Mouse (Mus musculus) limb, embryonic 11.5 days (tissue): Measurements from ENCODE around the gene Gpank1. TPM values are rescaled to one million over a fixed set of nuclear protein-coding genes. Genes with fewer than 3 reads are reported as not detected.
"Not testable (repeated sequence)": the region's sequence is repeated elsewhere in the genome, so short reads cannot be mapped to it uniquely, and the experiment has no call there.

ENCODE experiments used
- ATAC-seq: fragments of 200-750 bp; cut with Nextera tagmentation; 2 replicates; pipeline ENCODE4 v1.8.0; 2017; ENCODE audit warnings: low read depth; ENCODE audit not compliant: insufficient number of reproducible peaks, low FRiP score, low TSS enrichment
- DNase-seq: peaks from one replicate; pipeline ENCODE4 v3.0.0-alpha.2; 2015; ENCODE audit warnings: low spot score
- H3K27ac ChIP-seq: fragments of 300-500 bp; sonication (generic); replicated peaks from 2 replicates; pipeline ENCODE4 v1.5.1; 2014; ENCODE audit warnings: low read depth, mild to moderate bottlenecking, low read length
- H3K27me3 ChIP-seq: fragments of 300-500 bp; sonication (generic); 2 replicates; pipeline ENCODE4 v1.6.1; 2014; ENCODE audit warnings: mild to moderate bottlenecking, low read length, mixed read lengths; ENCODE audit not compliant: control insufficient read depth, insufficient read depth
- H3K36me3 ChIP-seq: fragments of 300-500 bp; sonication (generic); 2 replicates; pipeline ENCODE4 v1.6.1; 2014; ENCODE audit warnings: mild to moderate bottlenecking, low read length, moderate library complexity, mixed read lengths; ENCODE audit not compliant: control insufficient read depth, insufficient read depth
- H3K4me1 ChIP-seq: fragments of 300-500 bp; sonication (generic); 2 replicates; pipeline ENCODE4 v1.6.1; 2014; ENCODE audit warnings: low read length, mixed read lengths; ENCODE audit not compliant: control insufficient read depth, insufficient read depth
- H3K4me2 ChIP-seq: fragments of 300-500 bp; sonication (generic); 2 replicates; pipeline ENCODE4 v1.6.1; 2014; ENCODE audit warnings: low read depth, mild to moderate bottlenecking, moderate library complexity; ENCODE audit not compliant: severe bottlenecking
- H3K4me3 ChIP-seq: fragments of 300-500 bp; sonication (generic); 2 replicates; pipeline ENCODE4 v1.5.1; 2014; ENCODE audit warnings: low read depth, low read length
- H3K9ac ChIP-seq: fragments of 300-500 bp; sonication (generic); 2 replicates; pipeline ENCODE4 v1.6.1; 2014; ENCODE audit warnings: mild to moderate bottlenecking, low read length
- H3K9me3 ChIP-seq: fragments of 300-500 bp; sonication (generic); 2 replicates; pipeline ENCODE4 v1.6.1; 2016; ENCODE audit warnings: low read length; ENCODE audit not compliant: control insufficient read depth
- WGBS: fragments of 180-500 bp; shearing (Covaris S2); extraction: QIAGEN DNeasy Blood & Tissue Kit; methylation state at CpG from one replicate; pipeline ENCODE4 v1.1.7; 2014; 5-methylcytosine and 5-hydroxymethylcytosine counted together
- polyA plus RNA-seq: library from polyadenylated mRNA; unstranded; fragments of >200 nt; fragmentation: Nextera tagmentation; extraction: Ambion mirVana; gene quantifications from 2 replicates; pipeline ENCODE4 v1.2.1, GENCODE M21; 2014

The Gpank1 gene
- polyA plus RNA-seq, 1 experiment from 2014 or later: 29.1 TPM

DNA sequence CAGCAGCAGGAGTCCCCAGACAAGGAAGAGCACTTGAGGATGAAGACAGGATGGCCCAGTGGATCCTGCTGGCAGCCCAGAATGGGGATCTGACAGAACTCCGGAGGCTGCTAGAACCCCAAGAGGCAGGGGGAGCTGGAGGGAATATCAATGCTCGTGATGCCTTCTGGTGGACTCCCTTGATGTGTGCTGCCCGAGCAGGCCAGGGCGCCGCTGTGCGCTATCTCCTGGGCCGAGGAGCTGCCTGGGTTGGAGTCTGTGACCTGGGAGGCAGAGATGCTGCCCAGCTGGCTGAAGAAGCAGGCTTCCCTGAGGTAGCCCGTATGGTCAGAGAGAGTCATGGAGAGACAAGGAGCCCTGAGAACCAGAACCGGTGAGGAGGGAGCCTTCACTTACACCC, 2.0 kb downstream of the Gpank1 start:
- ATAC-seq: not testable (repeated sequence)
- 91% methylated on average over 9 of the region's 9 CpGs for WGBS

DNA sequence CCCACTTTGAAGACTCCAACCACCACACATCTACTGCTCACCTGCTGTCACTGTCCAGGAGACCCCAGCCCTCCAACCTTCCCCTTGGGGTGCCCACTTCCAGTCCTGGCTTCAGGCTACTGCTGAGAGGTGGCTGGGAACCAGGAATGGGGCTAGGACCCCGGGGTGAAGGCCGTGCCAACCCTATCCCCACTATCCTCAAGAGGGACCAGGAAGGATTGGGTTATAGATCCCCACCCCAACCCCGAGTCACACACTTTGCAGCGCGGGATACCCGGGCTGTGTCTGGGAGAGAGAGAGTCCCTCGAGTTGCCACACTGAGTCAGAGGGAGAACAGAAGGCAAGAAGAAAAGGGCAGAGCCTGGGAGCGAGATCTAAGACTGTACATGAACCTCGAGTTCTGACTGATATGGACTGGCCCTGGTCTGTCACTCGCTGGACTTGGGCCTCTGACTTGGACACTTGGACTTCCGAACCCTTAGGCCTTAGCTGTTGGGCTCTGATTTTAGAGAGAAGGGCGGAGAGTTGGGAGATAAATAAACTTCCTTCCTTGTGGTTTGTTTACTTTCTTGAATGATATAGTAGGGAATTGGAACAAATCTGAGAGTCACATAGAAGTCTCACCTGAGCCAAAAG, 3.1 kb downstream of the Gpank1 start:
- ATAC-seq, H3K27me3 ChIP-seq, H3K36me3 ChIP-seq, DNase-seq, H3K4me2 ChIP-seq, H3K9ac ChIP-seq, H3K27ac ChIP-seq, H3K4me3 ChIP-seq, H3K9me3 ChIP-seq: not testable (repeated sequence)
- WGBS: 92% methylated on average over 12 of the region's 12 CpGs
- peaks cover 19% of the 10 kb centered on the region; the same call in 1 of the 2 replicates for H3K4me1 ChIP-seq

More for the DNA sequence above, 2.0 kb downstream of the Gpank1 start:
- H3K4me1 ChIP-seq: peaks cover 19% of the 10 kb centered on the region; the same call in 1 of the 2 replicates
- H3K9ac ChIP-seq, H3K9me3 ChIP-seq, H3K36me3 ChIP-seq, H3K27me3 ChIP-seq, H3K27ac ChIP-seq, DNase-seq, H3K4me2 ChIP-seq, H3K4me3 ChIP-seq: not testable (repeated sequence)

DNA sequence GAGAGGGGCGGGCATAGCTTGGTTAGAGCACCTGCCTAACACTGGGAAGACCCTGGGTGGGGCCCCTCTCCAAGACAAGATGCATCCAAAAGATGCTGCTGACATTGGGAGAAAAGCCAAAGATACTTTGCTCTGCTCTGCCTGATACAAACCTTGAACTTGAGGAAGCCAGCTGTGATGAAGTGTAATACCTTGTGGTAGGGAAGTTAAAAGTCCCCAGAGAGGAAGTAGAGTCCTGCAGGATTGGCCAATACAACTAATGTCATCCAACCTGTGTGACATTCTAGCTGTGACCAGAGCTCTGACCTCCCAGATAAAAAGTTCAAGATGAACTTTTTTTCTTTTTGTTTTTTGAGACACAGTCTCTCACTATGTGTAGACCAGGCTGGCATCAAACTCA, 3.8 kb downstream of the Gpank1 start:
- Histone ChIP-seq H3K9me3 (no peaks in the 10 kb centered on the region), H3K4me3 (no peak overlapping the region), H3K4me1 (peaks cover 16% of the 10 kb centered on the region; the same call in 1 of the 2 replicates), H3K27me3 (no peaks in the 10 kb centered on the region), H3K4me2 (no peak overlapping the region), H3K9ac (no peak overlapping the region), H3K27ac (no peak overlapping the region), H3K36me3 (0 out of 2 replicates have a peak, but pooled peaks cover 3% of the 10 kb centered on the region)
- WGBS: 90% methylated on average over 1 of the region's 1 CpGs
- DNase-seq: no peak
- ATAC-seq: no peak

DNA sequence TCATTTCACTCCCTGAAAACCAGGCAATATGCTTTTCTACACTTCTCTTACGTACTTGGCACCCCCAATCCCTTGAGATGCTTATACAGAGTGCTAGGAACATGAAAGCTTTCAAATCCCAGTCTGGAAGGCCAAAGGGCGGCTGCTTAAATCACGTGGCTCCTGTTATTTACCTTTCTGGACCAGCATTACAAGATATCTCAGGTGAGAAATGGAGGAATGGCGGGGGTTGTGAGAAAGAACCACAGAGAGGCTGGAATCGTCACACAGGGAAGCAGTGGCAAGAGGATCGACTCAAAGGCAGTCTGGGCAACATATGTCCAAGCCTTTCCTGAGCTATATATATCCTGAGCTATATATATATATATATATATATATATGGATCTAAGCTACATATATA, 4.3 kb downstream of the Gpank1 start:
- Histone ChIP-seq H3K4me1 (peaks cover 12% of the 10 kb centered on the region; the same call in 1 of the 2 replicates), H3K27ac (no peak overlapping the region), H3K4me2 (peak overlapping the region; percentile 81), H3K9ac (peak overlapping the region; percentile 84; the same call in 1 of the 2 replicates), H3K27me3 (no peaks in the 10 kb centered on the region), H3K36me3 (0 out of 2 replicates have a peak, but pooled peaks cover 3% of the 10 kb centered on the region), H3K9me3 (no peaks in the 10 kb centered on the region), H3K4me3 (peak overlapping the region; percentile 66)
- DNase-seq: no peak
- no peak for ATAC-seq
- 29% methylated on average over 6 of the region's 6 CpGs for WGBS

DNA sequence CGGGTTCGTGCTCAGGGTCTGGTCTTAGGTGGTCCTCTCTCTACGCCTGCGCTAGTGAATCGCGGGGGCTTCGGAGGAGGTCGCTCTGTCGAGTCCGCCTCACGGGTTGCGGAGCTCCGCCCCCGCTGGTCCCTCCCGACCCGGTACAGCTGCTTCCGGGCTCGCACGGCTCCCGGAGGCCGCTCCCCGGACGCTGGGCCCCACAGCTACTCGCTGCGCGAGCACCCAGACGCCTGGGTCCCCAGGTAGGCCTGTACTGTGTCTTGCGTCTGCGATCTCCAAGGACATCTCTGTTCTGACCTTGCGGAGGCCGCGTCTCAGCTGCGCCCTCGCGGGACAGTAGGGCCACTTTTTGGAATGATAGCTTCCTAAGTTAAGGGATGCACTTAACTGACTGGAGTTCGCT, 5.0 kb downstream of the Gpank1 start, which contains the start of gene D17H6S53E:
D17H6S53E (plus strand) TSS at position 168 of the 406 bp plus-strand sequence.
- H3K27ac ChIP-seq: peak within 1 kb of the TSS; percentile 47; the same call in 1 of the 2 replicates
- H3K9me3 ChIP-seq: no peaks in the 10 kb centered on the region
- no peaks in the 10 kb centered on the region for H3K27me3 ChIP-seq
- WGBS: under 1% methylated on average over 33 of the region's 36 CpGs
- H3K4me2 ChIP-seq: peak within 1 kb of the TSS; percentile 81
- DNase-seq (peak; percentile 80), ATAC-seq (0 out of 2 replicates have a peak, but pooled peaks have one; percentile 15)
- H3K4me1 ChIP-seq: peaks cover 12% of the 10 kb centered on the region; the same call in 1 of the 2 replicates
- peak within 1 kb of the TSS; percentile 66 for H3K4me3 ChIP-seq
- H3K36me3 ChIP-seq: 0 out of 2 replicates have a peak, but pooled peaks cover 3% of the 10 kb centered on the region
- peak within 1 kb of the TSS; percentile 84 for H3K9ac ChIP-seq

DNA sequence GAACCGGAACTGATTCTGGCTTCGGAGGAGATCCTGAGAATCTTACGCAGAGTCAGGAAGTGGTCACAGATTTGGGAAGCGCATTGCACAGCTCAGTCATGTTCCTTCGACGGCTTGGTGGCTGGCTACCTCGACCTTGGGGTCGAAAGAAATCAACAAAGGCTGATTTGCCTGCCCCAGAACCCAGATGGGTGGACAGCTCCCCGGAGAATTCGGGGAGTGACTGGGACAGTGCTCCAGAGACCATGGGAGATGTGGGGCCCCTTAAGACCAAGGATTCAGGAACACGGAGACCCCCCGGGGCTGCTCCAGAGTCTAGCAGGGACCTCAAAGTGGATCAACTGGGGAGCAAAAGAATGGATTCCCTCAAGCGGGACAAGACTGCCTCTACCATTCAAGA, 5.8 kb downstream of the Gpank1 start:
- WGBS: 73% methylated on average over 13 of the region's 13 CpGs
- DNase-seq (no peak), ATAC-seq (no peak)
- H3K9me3 ChIP-seq: no peaks in the 10 kb centered on the region
- no peak overlapping the region for H3K27ac ChIP-seq
- peak overlapping the region; percentile 66 for H3K4me3 ChIP-seq
- H3K4me1 ChIP-seq: peaks cover 12% of the 10 kb centered on the region; the same call in 1 of the 2 replicates
- H3K27me3 ChIP-seq: no peaks in the 10 kb centered on the region
- 0 out of 2 replicates have a peak, but pooled peaks cover 3% of the 10 kb centered on the region for H3K36me3 ChIP-seq
- peak overlapping the region; percentile 81 for H3K4me2 ChIP-seq
- H3K9ac ChIP-seq: no peak overlapping the region

DNA sequence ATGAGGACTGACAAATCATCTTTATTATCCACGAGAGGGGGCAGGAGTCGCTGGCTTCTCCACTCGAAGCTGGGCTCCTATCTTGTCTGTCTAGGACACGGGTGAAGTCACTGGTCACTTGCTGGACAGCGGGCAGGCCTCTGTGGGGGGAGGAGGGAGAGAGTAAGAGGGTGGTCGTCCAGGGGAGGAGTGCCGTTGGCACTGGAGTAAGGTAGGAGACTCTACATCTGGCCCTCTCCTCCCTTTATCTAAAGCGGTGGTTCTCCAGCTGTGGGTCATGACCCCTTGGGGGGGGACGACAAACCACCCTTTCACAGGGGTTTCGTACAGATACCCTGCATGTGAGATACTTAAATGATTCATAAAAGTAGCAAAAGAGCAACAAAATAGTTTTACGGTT, 7.7 kb downstream of the Gpank1 start:
- Histone ChIP-seq H3K4me3 (no peak overlapping the region), H3K4me1 (peaks cover 12% of the 10 kb centered on the region; the same call in 1 of the 2 replicates), H3K36me3 (0 out of 2 replicates have a peak, but pooled peaks cover 3% of the 10 kb centered on the region), H3K4me2 (no peak overlapping the region), H3K9me3 (no peaks in the 10 kb centered on the region), H3K27me3 (no peaks in the 10 kb centered on the region), H3K27ac (no peak overlapping the region), H3K9ac (no peak overlapping the region)
- no peak for DNase-seq
- no peak for ATAC-seq
- 78% methylated on average over 11 of the region's 11 CpGs for WGBS

DNA sequence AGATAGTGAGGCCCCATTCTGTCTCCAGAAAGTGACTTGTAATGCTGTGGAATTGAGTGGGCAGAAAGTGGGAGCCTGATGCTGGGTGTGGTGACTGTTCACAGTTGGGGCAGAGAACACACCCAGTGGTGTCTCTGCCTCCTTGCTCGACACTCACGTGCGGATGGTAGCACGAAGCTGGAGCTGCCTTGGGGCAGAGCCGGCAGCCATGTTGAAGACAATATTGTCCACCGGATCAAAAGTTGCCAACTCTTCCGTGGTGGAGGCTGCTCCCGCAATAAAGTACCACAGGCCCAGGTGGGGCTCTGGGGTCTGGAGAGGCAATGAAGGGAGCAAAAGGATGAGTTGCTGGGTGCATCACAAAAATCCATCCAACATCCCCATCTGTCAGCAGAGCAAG, 9.8 kb downstream of the Gpank1 start:
- Histone ChIP-seq H3K4me2 (no peak overlapping the region), H3K4me1 (0 out of 2 replicates have a peak, but pooled peaks cover 8% of the 10 kb centered on the region), H3K4me3 (no peak overlapping the region), H3K36me3 (no peaks in the 10 kb centered on the region), H3K9ac (no peak overlapping the region), H3K27ac (no peak overlapping the region), H3K9me3 (no peaks in the 10 kb centered on the region), H3K27me3 (no peaks in the 10 kb centered on the region)
- ATAC-seq: no peak
- no peak for DNase-seq
- WGBS: 86% methylated on average over 8 of the region's 8 CpGs
